Mouse (Mus musculus): ENCODE measurements at regions not wholly inside any gene's neighbourhood (a gene's known extent, or its start where the extent isn't known, plus 50 kb on each side); places are given as distances from the start of the nearest gene placed in this dataset.
A peak's percentile ranks its signal among the peaks of the same experiment; 100 is the strongest.

- DNase-seq (ENCODE audit: low spot score), result no peak
- Histone ChIP-seq H3K4me3 (no peak overlapping the region), H3K4me1 (peaks cover 26% of the 10 kb centered on the region), H3K27ac (replicated peaks) (no peak overlapping the region), H3K36me3 (replicated peaks) (no peaks in the 10 kb centered on the region), H3K27me3 (replicated peaks; ENCODE audit: low read depth, poor library complexity, severe bottlenecking) (no peaks in the 10 kb centered on the region), H3K9me3 (no peaks in the 10 kb centered on the region)
- 85% methylated on average over 3 of the region's 3 CpGs for WGBS
Measured at GRCm38 (mm10) chr19:32881443-32881842, 124.1 kb downstream of the Pten start.

- no peak for DNase-seq (ENCODE audit: low spot score)
- H3K27ac ChIP-seq (replicated peaks), result no peak overlapping the region
- 73% methylated on average over 3 of the region's 3 CpGs for WGBS
- peaks cover 47% of the 10 kb centered on the region for H3K4me1 ChIP-seq
- H3K9me3 ChIP-seq, result no peaks in the 10 kb centered on the region
- H3K27me3 ChIP-seq (replicated peaks; ENCODE audit: low read depth, poor library complexity, severe bottlenecking), result no peaks in the 10 kb centered on the region
- H3K4me3 ChIP-seq, result no peak overlapping the region
- no peaks in the 10 kb centered on the region for H3K36me3 ChIP-seq (replicated peaks)
Measured at GRCm38 (mm10) chr19:32884279-32884678, 127.0 kb downstream of the Pten start.

- peaks cover 47% of the 10 kb centered on the region for H3K4me1 ChIP-seq
- DNase-seq (ENCODE audit: low spot score), result peak; percentile 63
- WGBS, result 24% methylated on average over 12 of the region's 12 CpGs
- H3K4me3 ChIP-seq, result peak overlapping the region; percentile 42
- H3K27ac ChIP-seq (replicated peaks), result peak overlapping the region; percentile 41
- H3K36me3 ChIP-seq (replicated peaks), result no peaks in the 10 kb centered on the region
- H3K27me3 ChIP-seq (replicated peaks; ENCODE audit: low read depth, poor library complexity, severe bottlenecking), result no peaks in the 10 kb centered on the region
- H3K9me3 ChIP-seq, result no peaks in the 10 kb centered on the region
Measured at GRCm38 (mm10) chr19:32885481-32886131, 128.3 kb downstream of the Pten start.

- no peaks in the 10 kb centered on the region for H3K27me3 ChIP-seq (replicated peaks; ENCODE audit: low read depth, poor library complexity, severe bottlenecking)
- DNase-seq (ENCODE audit: low spot score), result no peak
- H3K36me3 ChIP-seq (replicated peaks), result no peaks in the 10 kb centered on the region
- 68% methylated on average over 7 of the region's 7 CpGs for WGBS
- peaks cover 47% of the 10 kb centered on the region for H3K4me1 ChIP-seq
- H3K4me3 ChIP-seq, result no peak overlapping the region
- no peak overlapping the region for H3K27ac ChIP-seq (replicated peaks)
- no peaks in the 10 kb centered on the region for H3K9me3 ChIP-seq
Measured at GRCm38 (mm10) chr19:32887190-32887589, 129.9 kb downstream of the Pten start.

GRCm38 (mm10) chr19:32888616-32889305 is 131.5 kb downstream of the Pten start:
- Histone ChIP-seq H3K27ac (replicated peaks) (no peak overlapping the region), H3K4me3 (no peak overlapping the region), H3K27me3 (replicated peaks; ENCODE audit: low read depth, poor library complexity, severe bottlenecking) (no peaks in the 10 kb centered on the region), H3K36me3 (replicated peaks) (no peaks in the 10 kb centered on the region), H3K9me3 (no peaks in the 10 kb centered on the region), H3K4me1 (peaks cover 47% of the 10 kb centered on the region)
- 39% methylated on average over 12 of the region's 12 CpGs for WGBS
- DNase-seq (ENCODE audit: low spot score), result peak; percentile 19

- no peak overlapping the region for H3K27ac ChIP-seq (replicated peaks)
- 88% methylated on average over 6 of the region's 6 CpGs for WGBS
- H3K4me3 ChIP-seq, result no peak overlapping the region
- DNase-seq (ENCODE audit: low spot score), result no peak
- H3K9me3 ChIP-seq, result no peaks in the 10 kb centered on the region
- peaks cover 27% of the 10 kb centered on the region for H3K4me1 ChIP-seq
- H3K27me3 ChIP-seq (replicated peaks; ENCODE audit: low read depth, poor library complexity, severe bottlenecking), result no peaks in the 10 kb centered on the region
- no peaks in the 10 kb centered on the region for H3K36me3 ChIP-seq (replicated peaks)
Measured at GRCm38 (mm10) chr19:32890801-32891200, 133.5 kb downstream of the Pten start.

- no peaks in the 10 kb centered on the region for H3K27me3 ChIP-seq (replicated peaks; ENCODE audit: low read depth, poor library complexity, severe bottlenecking)
- no peaks in the 10 kb centered on the region for H3K36me3 ChIP-seq (replicated peaks)
- H3K4me3 ChIP-seq, result no peak overlapping the region
- no peak overlapping the region for H3K27ac ChIP-seq (replicated peaks)
- H3K9me3 ChIP-seq, result no peaks in the 10 kb centered on the region
- WGBS, result 86% methylated on average over 5 of the region's 5 CpGs
- no peak for DNase-seq (ENCODE audit: low spot score)
- H3K4me1 ChIP-seq, result peaks cover 14% of the 10 kb centered on the region
Measured at GRCm38 (mm10) chr19:32892469-32892868, 135.2 kb downstream of the Pten start.

- no peak for DNase-seq (ENCODE audit: low spot score)
- peaks cover 26% of the 10 kb centered on the region for H3K4me1 ChIP-seq
- no peaks in the 10 kb centered on the region for H3K9me3 ChIP-seq
- H3K36me3 ChIP-seq (replicated peaks), result no peaks in the 10 kb centered on the region
- H3K27me3 ChIP-seq (replicated peaks; ENCODE audit: low read depth, poor library complexity, severe bottlenecking), result 0 out of 2 replicates have a peak, but pooled peaks cover 4% of the 10 kb centered on the region
- no peak overlapping the region for H3K27ac ChIP-seq (replicated peaks)
- no peak overlapping the region for H3K4me3 ChIP-seq
- WGBS, result 57% methylated on average over 7 of the region's 7 CpGs
Measured at GRCm38 (mm10) chr19:32903454-32904108, 146.3 kb downstream of the Pten start.

- no peak for DNase-seq (ENCODE audit: low spot score)
- Histone ChIP-seq H3K27ac (replicated peaks) (no peak overlapping the region), H3K36me3 (replicated peaks) (no peaks in the 10 kb centered on the region), H3K27me3 (replicated peaks; ENCODE audit: low read depth, poor library complexity, severe bottlenecking) (0 out of 2 replicates have a peak, but pooled peaks cover 4% of the 10 kb centered on the region), H3K9me3 (no peaks in the 10 kb centered on the region), H3K4me3 (no peak overlapping the region), H3K4me1 (peaks cover 27% of the 10 kb centered on the region)
- WGBS, result 84% methylated on average over 7 of the region's 7 CpGs
Measured at GRCm38 (mm10) chr19:32904517-32904916, 147.2 kb downstream of the Pten start.

- peaks cover 35% of the 10 kb centered on the region for H3K4me1 ChIP-seq
- 0 out of 2 replicates have a peak, but pooled peaks cover 4% of the 10 kb centered on the region for H3K27me3 ChIP-seq (replicated peaks; ENCODE audit: low read depth, poor library complexity, severe bottlenecking)
- no peak overlapping the region for H3K4me3 ChIP-seq
- DNase-seq (ENCODE audit: low spot score), result no peak
- 55% methylated on average over 8 of the region's 8 CpGs for WGBS
- H3K27ac ChIP-seq (replicated peaks), result peak overlapping the region; percentile 40; the same call in 1 of the 2 replicates
- no peaks in the 10 kb centered on the region for H3K36me3 ChIP-seq (replicated peaks)
- no peaks in the 10 kb centered on the region for H3K9me3 ChIP-seq
Measured at GRCm38 (mm10) chr19:32905901-32906431, 148.7 kb downstream of the Pten start.

GRCm38 (mm10) chr19:32906820-32907219 is 149.5 kb downstream of the Pten start:
- peaks cover 35% of the 10 kb centered on the region for H3K4me1 ChIP-seq
- WGBS, result 41% methylated on average over 5 of the region's 5 CpGs

GRCm38 (mm10) chr19:32910050-32910462 is 152.8 kb downstream of the Pten start:
- H3K27me3 ChIP-seq (replicated peaks; ENCODE audit: low read depth, poor library complexity, severe bottlenecking), result 0 out of 2 replicates have a peak, but pooled peaks cover 4% of the 10 kb centered on the region
- no peaks in the 10 kb centered on the region for H3K9me3 ChIP-seq
- no peak overlapping the region for H3K27ac ChIP-seq (replicated peaks)
- H3K4me1 ChIP-seq, result peaks cover 23% of the 10 kb centered on the region
- no peaks in the 10 kb centered on the region for H3K36me3 ChIP-seq (replicated peaks)
- H3K4me3 ChIP-seq, result no peak overlapping the region
- 34% methylated on average over 4 of the region's 4 CpGs for WGBS
- no peak for DNase-seq (ENCODE audit: low spot score)

More at GRCm38 (mm10) chr19:32906820-32907219, 149.5 kb downstream of the Pten start:
- no peaks in the 10 kb centered on the region for H3K36me3 ChIP-seq (replicated peaks)
- DNase-seq (ENCODE audit: low spot score), result no peak
- H3K4me3 ChIP-seq, result no peak overlapping the region
- H3K27ac ChIP-seq (replicated peaks), result no peak overlapping the region
- 0 out of 2 replicates have a peak, but pooled peaks cover 4% of the 10 kb centered on the region for H3K27me3 ChIP-seq (replicated peaks; ENCODE audit: low read depth, poor library complexity, severe bottlenecking)
- H3K9me3 ChIP-seq, result no peaks in the 10 kb centered on the region

Measured in embryonic facial prominence, embryonic 10.5 days (tissue).